Mouse (Mus musculus) liver, embryonic 13.5 days (tissue): ENCODE measurements around the gene Gm17606. TPM values are rescaled to one million over a fixed set of nuclear protein-coding genes. Genes with fewer than 3 reads are reported as not detected.
A peak's percentile ranks its signal among the peaks of the same experiment; 100 is the strongest.
"Not testable (repeated sequence)": the region's sequence is repeated elsewhere in the genome, so short reads cannot be mapped to it uniquely, and the experiment has no call there.

Source experiments
- ATAC-seq: fragments of 200-750 bp; cut with Nextera tagmentation; 2 replicates; pipeline ENCODE4 v1.8.0; 2017; ENCODE audit warnings: low read depth, mild to moderate bottlenecking, moderate number of reproducible peaks, moderate library complexity
- DNase-seq: peaks from one replicate; pipeline ENCODE4 v3.0.0; 2022
- H3K27ac ChIP-seq: fragments of 300-500 bp; sonication (generic); 2 replicates; pipeline ENCODE4 v1.5.1; 2015; ENCODE audit warnings: moderate library complexity, mild to moderate bottlenecking, inconsistent platforms
- H3K27me3 ChIP-seq: fragments of 300-500 bp; sonication (generic); 2 replicates; pipeline ENCODE4 v1.6.1; 2015; ENCODE audit warnings: mild to moderate bottlenecking, inconsistent platforms
- H3K36me3 ChIP-seq: fragments of 300-500 bp; sonication (generic); 2 replicates; pipeline ENCODE4 v1.6.1; 2015; ENCODE audit warnings: mild to moderate bottlenecking, inconsistent platforms
- H3K4me1 ChIP-seq: fragments of 300-500 bp; sonication (generic); replicated peaks from 2 replicates; pipeline ENCODE4 v1.6.1; 2015; ENCODE audit warnings: inconsistent platforms
- H3K4me2 ChIP-seq: fragments of 300-500 bp; sonication (generic); 2 replicates; pipeline ENCODE4 v1.6.1; 2015; ENCODE audit warnings: inconsistent platforms, mild to moderate bottlenecking, moderate library complexity
- H3K4me3 ChIP-seq: fragments of 300-500 bp; sonication (generic); replicated peaks from 2 replicates; pipeline ENCODE4 v1.5.1; 2015; ENCODE audit warnings: mild to moderate bottlenecking, inconsistent platforms
- H3K9ac ChIP-seq: fragments of 300-500 bp; sonication (generic); 2 replicates; pipeline ENCODE4 v1.6.1; 2015; ENCODE audit warnings: mild to moderate bottlenecking, inconsistent platforms
- H3K9me3 ChIP-seq: fragments of 300-500 bp; sonication (generic); replicated peaks from 2 replicates; pipeline ENCODE4 v1.6.1; 2016; ENCODE audit warnings: inconsistent platforms
- WGBS: fragments of 180-500 bp; shearing (Covaris S2); methylation state at CpG from one replicate; pipeline ENCODE4 v1.1.7; 2015; ENCODE audit not compliant: insufficient replicate concordance; 5-methylcytosine and 5-hydroxymethylcytosine counted together
- polyA plus RNA-seq: library from polyadenylated mRNA; unstranded; fragments of >200 nt; fragmentation: Nextera tagmentation; extraction: Ambion mirVana; gene quantifications from 2 replicates; pipeline ENCODE4 v1.2.1, GENCODE M21; 2015

Gm17606 gene
- polyA plus RNA-seq, 1 experiment from 2014 or later, result not detected

DNA sequence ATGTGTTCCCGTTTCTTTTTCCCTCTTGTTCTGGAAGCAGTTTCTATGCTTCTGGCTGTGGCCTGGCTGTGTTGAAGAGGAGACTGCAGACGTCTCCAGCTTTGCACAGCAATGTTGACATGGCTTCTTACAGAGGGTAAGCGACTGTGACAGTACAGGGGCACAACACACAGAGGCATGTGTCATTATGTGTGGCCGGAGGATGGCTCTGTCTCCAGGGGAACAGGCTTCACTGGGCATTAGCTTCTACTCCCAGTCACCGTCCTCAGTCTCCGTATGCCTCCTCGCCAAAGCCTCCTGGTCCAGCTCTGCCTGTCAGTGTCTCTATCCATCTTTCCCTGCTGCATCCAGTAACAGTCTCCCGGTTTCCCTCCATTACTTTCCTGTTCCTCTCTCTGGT is 33.5 kb upstream of the Gm17606 start:
- no peak for ATAC-seq
- WGBS, result 66% methylated on average over 8 of the region's 8 CpGs
- Histone ChIP-seq H3K27ac (peak overlapping the region; percentile 16; the same call in 1 of the 2 replicates), H3K9ac (no peak overlapping the region), H3K9me3 (no peaks in the 10 kb centered on the region), H3K4me3 (no peak overlapping the region), H3K4me1 (peaks cover 34% of the 10 kb centered on the region), H3K27me3 (no peaks in the 10 kb centered on the region), H3K4me2 (no peak overlapping the region), H3K36me3 (peaks cover 12% of the 10 kb centered on the region)
- DNase-seq, result no peak

DNA sequence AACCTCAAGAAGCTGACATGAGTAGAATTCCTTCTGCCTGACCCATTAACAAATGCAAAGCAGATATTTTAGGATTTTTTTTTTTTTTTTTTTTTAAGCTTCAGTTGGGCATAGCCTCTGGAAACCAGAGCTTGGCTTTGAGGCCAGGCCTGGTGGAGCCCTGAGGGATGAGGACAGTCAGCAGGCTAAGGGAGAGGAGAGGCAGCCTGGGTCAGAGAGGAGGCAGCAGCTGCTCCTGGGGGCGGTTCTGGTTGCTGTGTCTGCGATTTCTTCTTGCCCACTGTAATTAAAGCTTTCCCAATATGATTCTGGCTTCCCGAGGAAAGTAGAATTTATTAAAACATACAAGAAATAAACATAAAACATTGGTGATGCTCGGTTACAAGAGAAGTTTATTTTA is 31.5 kb upstream of the Gm17606 start:
- no peak overlapping the region for H3K4me2 ChIP-seq
- no peaks in the 10 kb centered on the region for H3K9me3 ChIP-seq
- no peaks in the 10 kb centered on the region for H3K27me3 ChIP-seq
- ATAC-seq (no peak), DNase-seq (no peak)
- peaks cover 19% of the 10 kb centered on the region for H3K4me1 ChIP-seq
- no peak overlapping the region for H3K9ac ChIP-seq
- H3K4me3 ChIP-seq, result no peak overlapping the region
- 69% methylated on average over 4 of the region's 4 CpGs for WGBS
- H3K27ac ChIP-seq, result no peak overlapping the region; the same call in 1 of the 2 replicates
- peaks cover 24% of the 10 kb centered on the region for H3K36me3 ChIP-seq

DNA sequence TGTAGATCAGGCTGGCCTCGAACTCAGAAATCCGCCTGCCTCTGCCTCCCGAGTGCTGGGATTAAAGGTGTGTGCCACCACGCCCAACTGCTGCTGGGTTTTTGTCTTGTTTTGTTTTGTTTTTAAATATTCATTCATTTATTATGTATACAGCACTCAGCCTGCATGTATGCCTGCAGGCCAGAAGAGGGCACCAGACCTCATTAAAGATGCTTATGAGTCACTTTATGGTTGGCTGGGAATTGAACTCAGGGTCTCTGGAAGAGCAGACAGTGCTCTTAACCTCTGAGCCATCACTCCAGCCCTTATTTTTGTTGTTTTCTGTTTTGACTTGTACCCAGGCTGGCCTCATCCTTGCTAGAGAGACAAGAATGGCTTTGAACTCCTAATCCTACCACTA is 30.8 kb upstream of the Gm17606 start:
- no peak for DNase-seq

DNA sequence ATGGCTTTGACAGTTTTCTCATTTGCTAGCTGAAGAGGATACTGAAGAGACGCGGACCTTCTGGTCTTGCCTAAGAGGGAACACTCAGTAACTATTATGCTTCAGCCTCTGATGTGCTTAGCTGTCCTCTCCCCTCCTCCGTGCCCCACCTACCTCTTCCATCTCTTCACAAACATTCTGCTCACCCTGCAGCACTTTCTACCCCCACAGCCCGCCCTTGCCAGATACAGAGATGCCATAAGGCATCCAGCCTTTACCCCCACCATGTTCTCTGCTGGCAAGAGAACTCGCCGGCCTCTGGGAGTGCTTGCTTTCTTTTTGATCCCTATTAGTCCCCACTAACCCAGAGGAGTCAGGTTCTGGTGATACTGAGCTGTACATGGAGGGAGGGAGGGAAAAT is 30.1 kb upstream of the Gm17606 start:
- H3K4me1 ChIP-seq, result peaks cover 12% of the 10 kb centered on the region
- no peaks in the 10 kb centered on the region for H3K27me3 ChIP-seq
- no peak overlapping the region for H3K4me3 ChIP-seq
- peak overlapping the region; percentile 0; the same call in 1 of the 2 replicates for H3K27ac ChIP-seq
- H3K4me2 ChIP-seq, result no peak overlapping the region
- no peak for ATAC-seq
- H3K36me3 ChIP-seq, result peaks cover 36% of the 10 kb centered on the region
- DNase-seq, result no peak
- no peak overlapping the region for H3K9ac ChIP-seq
- WGBS, result 80% methylated on average over 6 of the region's 6 CpGs
- H3K9me3 ChIP-seq, result no peaks in the 10 kb centered on the region

More for the DNA sequence above, 30.8 kb upstream of the Gm17606 start:
- H3K27me3 ChIP-seq, result no peaks in the 10 kb centered on the region
- H3K4me3 ChIP-seq, result no peak overlapping the region
- peaks cover 30% of the 10 kb centered on the region for H3K36me3 ChIP-seq
- H3K4me1 ChIP-seq, result peaks cover 12% of the 10 kb centered on the region
- H3K9me3 ChIP-seq, result no peaks in the 10 kb centered on the region
- WGBS, result 49% methylated on average over 4 of the region's 4 CpGs
- no peak overlapping the region for H3K9ac ChIP-seq
- ATAC-seq, result no peak
- no peak overlapping the region for H3K4me2 ChIP-seq
- H3K27ac ChIP-seq, result no peak overlapping the region

DNA sequence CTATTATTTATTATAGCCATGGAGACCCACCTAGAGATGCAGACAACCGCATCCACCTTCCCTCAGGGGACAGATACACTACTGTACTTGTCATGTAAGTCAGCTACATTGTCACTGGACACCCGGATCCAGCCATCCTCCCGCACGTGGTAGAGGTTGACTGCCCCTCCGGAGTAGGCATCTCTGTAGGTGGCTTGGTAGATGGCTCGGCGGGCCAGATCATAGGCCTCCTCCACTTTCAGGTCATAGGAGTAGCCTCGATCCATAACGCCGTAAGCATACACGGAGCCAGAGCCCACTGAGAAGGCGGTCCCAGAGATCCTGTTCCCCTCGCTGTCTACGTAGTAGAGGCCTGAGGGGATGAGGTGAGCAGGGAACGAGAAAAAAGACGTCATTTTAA is 26.6 kb upstream of the Gm17606 start:
- H3K27me3 ChIP-seq, ATAC-seq, H3K9me3 ChIP-seq, H3K4me3 ChIP-seq, H3K27ac ChIP-seq, DNase-seq, H3K4me2 ChIP-seq, H3K9ac ChIP-seq: not testable (repeated sequence)
- Histone ChIP-seq H3K4me1 (peaks cover 22% of the 10 kb centered on the region), H3K36me3 (peaks cover 45% of the 10 kb centered on the region)
- whole genome bisulfite sequencing, result 86% methylated on average over 16 of the region's 16 CpGs

DNA sequence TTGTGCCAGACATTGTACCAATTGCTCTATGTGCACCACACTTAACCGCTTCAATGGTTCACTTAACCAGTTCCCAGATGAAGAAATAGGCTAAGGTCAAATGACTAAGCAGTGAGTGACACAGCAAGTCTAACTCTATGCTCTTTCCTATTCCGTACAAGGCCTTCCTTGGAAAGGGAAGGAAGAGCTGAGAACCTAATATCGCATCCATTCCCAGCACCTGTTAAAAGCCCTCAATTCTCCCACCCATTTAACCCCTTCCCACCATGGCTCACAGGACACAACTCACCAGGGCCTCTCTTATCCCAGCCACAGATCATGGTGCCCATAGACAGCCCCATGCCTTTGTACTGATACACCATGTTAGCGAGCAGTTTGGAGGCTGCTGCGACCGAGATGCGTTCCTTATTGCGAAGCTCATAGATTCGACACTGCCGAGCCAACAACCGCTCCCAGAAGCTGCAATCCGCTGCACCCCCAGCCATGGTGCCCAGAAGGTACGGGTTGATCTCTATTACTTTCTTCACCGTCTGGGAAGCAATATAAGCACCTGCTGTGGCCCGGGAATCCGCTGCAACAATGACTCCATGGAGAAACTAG is 24.4 kb upstream of the Gm17606 start:
- H3K27ac ChIP-seq, result peak overlapping the region; percentile 39
- DNase-seq (no peak), ATAC-seq (no peak)
- no peaks in the 10 kb centered on the region for H3K9me3 ChIP-seq
- peak overlapping the region; percentile 88 for H3K4me3 ChIP-seq
- H3K36me3 ChIP-seq, result peaks cover 42% of the 10 kb centered on the region
- H3K27me3 ChIP-seq, result no peaks in the 10 kb centered on the region
- no peak overlapping the region for H3K9ac ChIP-seq
- WGBS, result 83% methylated on average over 16 of the region's 16 CpGs
- peak overlapping the region; percentile 82 for H3K4me2 ChIP-seq
- peaks cover 22% of the 10 kb centered on the region for H3K4me1 ChIP-seq

DNA sequence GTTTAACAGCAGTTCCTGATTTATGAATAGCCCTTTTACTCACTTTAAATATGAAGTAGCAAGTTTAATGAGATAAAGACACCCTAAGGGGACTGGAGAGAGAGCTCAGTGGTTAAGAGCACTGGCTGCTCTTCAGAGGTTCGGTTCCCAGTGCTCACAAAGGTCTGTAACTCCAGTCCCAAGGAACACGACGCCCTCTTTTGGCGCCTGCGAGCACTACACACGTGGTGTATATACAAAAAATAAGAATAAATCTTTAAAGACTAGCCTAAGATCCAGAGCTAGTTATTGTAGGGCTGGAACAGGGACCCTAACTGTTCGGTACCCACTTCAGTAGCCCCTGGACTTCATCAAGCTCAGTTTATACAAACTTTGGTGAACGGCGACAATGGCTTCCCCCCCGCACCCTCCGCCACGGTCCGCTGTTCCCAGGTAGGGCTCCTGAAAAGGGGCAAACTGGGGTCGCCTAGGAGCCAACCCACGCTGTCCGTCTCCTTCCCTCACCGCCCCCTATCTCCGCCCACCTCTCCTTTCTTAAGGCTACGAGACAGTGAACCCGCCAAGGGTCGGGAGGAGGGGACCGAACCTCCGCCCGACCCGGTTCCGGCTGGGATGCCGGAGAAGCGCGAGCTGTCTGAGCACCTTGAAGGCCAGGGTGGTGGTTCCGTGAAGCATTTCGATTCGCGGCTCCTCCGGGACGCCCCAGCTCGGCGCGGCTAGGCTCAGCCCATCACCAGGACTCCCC is 23.4 kb upstream of the Gm17606 start:
- Histone ChIP-seq H3K27ac (peak overlapping the region; percentile 80), H3K36me3 (peaks cover 33% of the 10 kb centered on the region), H3K4me1 (peaks cover 22% of the 10 kb centered on the region), H3K4me2 (peak overlapping the region; percentile 82), H3K9me3 (no peaks in the 10 kb centered on the region), H3K9ac (peak overlapping the region; percentile 92), H3K4me3 (peak overlapping the region; percentile 88), H3K27me3 (no peaks in the 10 kb centered on the region)
- DNase-seq (no peak), ATAC-seq (peak; percentile 61)
- WGBS, result 1% methylated on average over 38 of the region's 38 CpGs

DNA sequence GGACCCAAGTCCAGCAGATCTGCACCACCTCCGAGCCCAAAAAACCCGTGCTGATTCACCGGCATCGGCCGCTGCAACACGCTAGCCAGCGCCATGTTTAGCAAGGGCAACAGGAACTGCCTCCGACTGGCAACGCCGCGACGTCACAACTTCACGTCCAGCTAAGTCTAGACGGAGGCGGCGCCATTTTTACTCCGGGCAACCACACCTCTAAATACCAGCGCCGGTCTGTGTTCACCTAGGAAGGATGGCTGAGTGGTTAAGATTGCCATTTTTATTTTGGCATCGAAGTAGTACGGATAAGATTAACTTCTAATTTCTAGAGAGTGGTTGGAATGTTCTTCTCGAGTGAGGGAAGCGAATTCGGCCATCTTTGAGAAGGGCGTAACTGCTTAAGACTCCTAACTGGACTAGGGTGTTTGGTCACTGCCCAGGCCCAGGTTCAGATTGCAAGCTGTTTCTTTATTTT is 22.8 kb upstream of the Gm17606 start, which contains the start of gene Psmb5:
Psmb5 (minus strand) TSS at position 126 of the 469 bp plus-strand sequence.
- peak; percentile 88 for ATAC-seq
- DNase-seq, result peak; percentile 82

DNA sequence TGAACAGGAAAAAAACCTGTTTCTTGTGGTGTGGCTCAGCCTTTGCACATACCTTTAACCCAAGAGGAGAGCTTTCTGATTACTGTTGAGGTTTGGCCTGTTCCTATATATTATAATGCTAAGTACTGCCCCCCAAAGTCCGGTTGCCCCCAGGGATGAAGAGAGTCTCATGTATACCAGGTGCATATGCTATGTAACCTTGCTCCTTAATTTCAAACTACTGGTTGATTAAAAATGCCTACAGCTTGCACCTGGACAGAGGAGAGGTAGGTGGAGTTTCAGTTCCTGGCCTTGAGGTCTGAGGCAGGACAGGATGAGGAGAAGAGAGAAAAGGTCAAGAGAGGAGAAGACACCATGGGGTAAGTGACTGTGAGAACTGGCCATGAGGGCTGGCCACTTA is 19.6 kb upstream of the Gm17606 start, which contains the start of gene Psmb11:
Psmb11 (plus strand) TSS at position 301 of the 400 bp plus-strand sequence.
- Histone ChIP-seq H3K27me3 (peaks cover 15% of the 10 kb centered on the region), H3K4me3 (no peak within 1 kb of the TSS), H3K36me3 (peaks cover 4% of the 10 kb centered on the region), H3K27ac (no peak within 1 kb of the TSS), H3K9ac (no peak within 1 kb of the TSS), H3K4me1 (peaks cover 27% of the 10 kb centered on the region), H3K9me3 (no peaks in the 10 kb centered on the region), H3K4me2 (no peak within 1 kb of the TSS)
- WGBS, result 66% methylated on average over 1 of the region's 1 CpGs
- DNase-seq (no peak), ATAC-seq (no peak)

More for the DNA sequence above, 22.8 kb upstream of the Gm17606 start, which contains the start of gene Psmb5:
- Histone ChIP-seq H3K36me3 (peaks cover 28% of the 10 kb centered on the region), H3K27ac (peak within 1 kb of the TSS; percentile 80), H3K4me1 (peaks cover 28% of the 10 kb centered on the region), H3K4me3 (peak within 1 kb of the TSS; percentile 88), H3K4me2 (peak within 1 kb of the TSS; percentile 82), H3K27me3 (no peaks in the 10 kb centered on the region), H3K9me3 (no peaks in the 10 kb centered on the region), H3K9ac (peak within 1 kb of the TSS; percentile 92)
- under 1% methylated on average over 24 of the region's 25 CpGs for WGBS

DNA sequence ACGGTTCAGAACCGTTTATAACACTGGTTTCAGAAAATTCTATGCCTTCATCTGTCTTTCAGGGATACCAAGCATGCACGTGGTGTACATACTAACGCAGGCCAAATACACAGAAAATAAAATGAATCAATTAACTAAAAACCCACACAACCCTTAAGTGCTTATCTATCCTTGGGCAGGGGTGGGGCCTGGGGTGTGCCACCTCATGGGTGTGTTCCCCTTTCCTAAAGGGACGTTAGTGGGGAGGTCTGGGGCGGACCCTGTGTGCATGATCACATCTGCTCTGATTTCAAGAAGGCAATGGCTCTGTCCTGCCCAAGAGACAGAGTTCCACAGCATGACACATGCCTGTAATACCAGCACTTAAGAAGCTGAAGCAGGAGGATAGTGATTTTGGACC is 17.4 kb upstream of the Gm17606 start:
- Histone ChIP-seq H3K4me1 (peaks cover 16% of the 10 kb centered on the region), H3K27me3 (peaks cover 25% of the 10 kb centered on the region), H3K9me3 (no peaks in the 10 kb centered on the region), H3K27ac (no peak overlapping the region), H3K9ac (no peak overlapping the region), H3K4me3 (no peak overlapping the region), H3K36me3 (no peaks in the 10 kb centered on the region), H3K4me2 (no peak overlapping the region)
- peak; percentile 69 for ATAC-seq
- no peak for DNase-seq
- 50% methylated on average over 6 of the region's 6 CpGs for WGBS

DNA sequence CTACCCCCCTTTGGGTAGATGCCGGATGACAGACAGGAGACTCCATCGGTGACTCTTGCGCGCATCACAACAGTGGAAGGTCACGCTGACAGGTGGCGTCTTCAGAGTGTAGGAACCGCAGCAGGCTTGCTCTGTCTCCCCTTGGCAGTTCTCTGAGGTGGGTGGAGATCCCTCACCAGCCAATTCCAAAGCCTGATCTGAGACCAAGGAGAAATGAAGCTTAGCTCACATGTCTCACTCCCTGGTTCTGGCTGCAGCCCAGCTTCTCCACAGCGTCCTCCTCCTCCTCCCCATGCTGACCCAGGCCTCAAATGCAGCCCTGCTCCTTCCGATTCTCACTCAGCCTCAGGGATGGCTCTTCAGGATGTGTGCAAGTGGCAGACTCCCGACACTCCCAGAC is 15.8 kb upstream of the Gm17606 start:
- Histone ChIP-seq H3K27me3 (peaks cover 28% of the 10 kb centered on the region), H3K4me1 (peaks cover 16% of the 10 kb centered on the region), H3K4me3 (no peak overlapping the region), H3K36me3 (no peaks in the 10 kb centered on the region), H3K4me2 (no peak overlapping the region), H3K9ac (no peak overlapping the region), H3K27ac (no peak overlapping the region), H3K9me3 (no peaks in the 10 kb centered on the region)
- DNase-seq (no peak), ATAC-seq (no peak)
- WGBS, result 79% methylated on average over 10 of the region's 10 CpGs
